Mouse (Mus musculus): ENCODE data around the gene Sept3.

The Sept3 gene

DNA sequence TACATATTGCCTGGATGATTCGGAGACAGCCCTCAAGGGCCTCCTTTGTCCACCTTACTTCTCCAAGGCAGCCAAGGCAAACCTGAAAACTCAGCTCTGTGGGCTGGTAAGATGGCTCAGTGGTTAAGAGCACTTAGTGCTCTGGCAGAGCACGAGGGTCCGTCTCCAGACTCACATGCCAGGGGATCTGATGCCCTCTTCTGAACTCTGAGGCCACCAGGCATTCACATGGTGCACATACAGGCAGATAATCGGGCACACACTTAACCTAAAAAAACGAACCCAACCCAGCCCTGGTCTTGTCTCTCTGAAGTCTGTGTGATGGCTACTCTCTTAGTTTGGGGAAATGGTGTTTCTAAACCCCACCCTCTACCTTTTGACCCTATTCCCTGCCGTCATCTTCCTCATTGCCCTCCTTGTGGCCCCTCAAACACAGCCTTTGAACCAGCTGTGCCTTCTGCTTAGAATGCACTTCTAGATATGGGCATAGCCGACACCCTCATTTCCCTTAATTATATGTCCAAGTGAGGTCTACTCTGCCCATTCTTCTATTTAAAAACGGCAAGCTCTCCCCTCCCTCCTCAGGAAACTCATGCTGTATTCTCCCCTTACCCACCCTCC, 65.1 kb downstream of the Sept3 start:
- no peak for DNase-seq (ENCODE audit: low spot score in 2 of 2)

DNA sequence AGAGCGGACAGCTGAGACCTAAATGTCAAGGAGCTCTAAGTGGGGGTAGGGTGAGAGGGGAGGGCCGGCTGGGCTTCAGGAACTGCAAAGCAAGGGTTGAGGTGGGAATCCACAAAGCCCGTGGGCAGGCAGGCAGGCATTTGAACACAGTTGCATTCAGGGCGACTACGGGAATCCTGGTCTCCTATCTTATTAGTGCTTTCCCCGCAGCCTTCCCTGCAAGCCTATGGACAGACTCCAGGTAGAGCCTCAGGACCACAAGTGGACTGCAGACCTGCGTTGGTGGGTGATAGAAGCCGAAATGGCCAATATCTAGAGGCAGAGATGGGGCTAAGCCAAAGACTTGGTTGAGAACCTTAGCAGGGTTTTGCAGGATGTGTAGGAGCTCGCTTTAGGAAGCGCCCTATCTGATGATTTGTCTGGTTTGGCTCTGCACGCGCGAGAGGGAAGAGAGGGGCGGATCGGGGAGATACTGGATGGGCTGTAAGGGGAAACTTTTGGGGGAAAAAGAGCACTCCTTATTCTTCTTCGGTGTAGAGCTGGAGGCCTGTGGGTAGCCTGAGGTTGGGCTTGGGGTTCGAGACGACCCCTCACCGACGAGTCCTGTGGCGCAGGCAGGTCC, 65.8 kb downstream of the Sept3 start:
- no peak for DNase-seq (ENCODE audit: low spot score in 2 of 2)

DNA sequence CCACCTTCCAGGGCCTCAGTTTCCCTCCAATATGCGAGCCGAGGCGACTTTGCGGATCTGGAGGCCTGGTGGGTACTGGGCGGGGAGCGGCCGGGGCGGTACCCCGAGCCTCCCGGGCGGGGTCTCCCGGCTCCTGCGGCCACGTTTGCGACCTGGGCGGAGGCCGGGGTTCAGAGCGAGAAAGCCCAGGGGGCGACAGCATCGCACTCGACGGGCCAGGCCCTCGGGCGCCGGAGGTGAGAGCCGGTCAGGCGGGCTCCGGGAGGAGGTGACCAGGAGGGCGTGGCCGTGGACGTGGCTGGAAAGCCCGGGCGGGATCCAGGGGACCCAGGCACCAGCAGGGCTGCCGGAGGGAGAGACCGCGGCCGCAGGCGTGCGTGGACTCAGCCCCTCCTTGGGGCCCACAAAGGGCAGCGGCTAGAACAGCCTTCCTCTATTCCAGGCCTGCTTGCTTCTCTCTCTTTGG, 66.4 kb downstream of the Sept3 start:
- DNase-seq (ENCODE audit: low spot score in 2 of 2): no peak

DNA sequence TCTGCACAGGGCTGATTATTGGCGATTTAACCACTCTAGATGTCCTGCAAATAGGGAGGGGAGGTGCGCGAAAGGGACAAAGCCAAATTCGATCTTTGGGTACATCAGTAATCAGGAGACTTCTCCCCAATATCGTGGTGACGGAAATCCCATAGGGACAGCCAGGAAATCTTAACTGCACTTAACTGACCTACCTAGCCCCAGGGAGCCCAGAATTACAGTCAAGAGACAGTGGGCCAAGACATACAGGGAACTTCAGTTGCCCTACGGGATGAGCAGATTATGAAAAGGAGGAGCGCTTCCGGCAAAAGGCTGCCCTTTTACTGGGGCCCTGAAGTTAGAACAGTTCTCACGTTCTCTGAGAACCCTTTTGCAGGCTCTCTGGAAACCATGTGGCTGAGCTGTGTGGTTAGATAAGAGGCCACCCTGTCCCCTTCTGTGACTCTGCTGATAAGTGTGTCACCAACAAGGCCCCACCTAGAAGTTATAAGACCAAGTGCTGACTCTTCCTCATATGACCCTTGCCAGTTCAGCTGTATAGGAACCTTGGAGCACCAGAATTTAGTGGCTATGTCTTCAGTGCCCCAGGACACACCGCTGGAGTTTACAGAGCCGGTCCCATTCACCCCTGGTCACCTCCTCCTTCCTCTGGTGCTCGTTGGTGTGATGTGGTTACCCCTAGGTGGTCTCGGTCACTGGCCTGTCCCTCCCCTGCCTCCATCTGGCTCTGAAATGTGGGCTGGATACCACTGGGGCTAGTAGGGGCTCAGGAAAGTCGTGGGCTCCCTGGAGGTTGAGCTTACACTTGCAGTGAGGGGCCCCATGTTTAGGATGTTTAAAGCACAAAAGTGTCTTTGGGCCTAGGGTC, 67.2 kb downstream of the Sept3 start:
- DNase-seq (ENCODE audit: low spot score in 2 of 2): no peak

DNA sequence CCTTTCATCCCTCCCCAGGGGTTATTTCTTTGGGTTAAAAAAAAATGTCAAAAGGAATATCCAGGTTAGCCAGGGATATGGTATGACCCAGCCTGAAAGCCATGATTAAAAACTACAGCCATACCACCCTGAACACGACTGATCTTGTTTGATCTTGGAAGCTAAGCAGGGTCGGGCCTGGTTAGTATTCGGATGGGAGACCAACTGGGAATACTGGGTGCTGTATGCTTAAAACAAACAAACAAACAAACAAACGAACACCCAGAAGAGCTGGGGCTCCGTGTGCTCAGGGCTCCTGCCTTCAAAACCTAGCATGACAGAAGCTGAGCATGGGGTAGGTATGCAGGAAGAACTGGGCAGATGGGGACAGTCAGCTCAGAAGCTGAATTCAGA, 67.8 kb downstream of the Sept3 start:
- no peak for DNase-seq (ENCODE audit: low spot score in 2 of 2)

DNA sequence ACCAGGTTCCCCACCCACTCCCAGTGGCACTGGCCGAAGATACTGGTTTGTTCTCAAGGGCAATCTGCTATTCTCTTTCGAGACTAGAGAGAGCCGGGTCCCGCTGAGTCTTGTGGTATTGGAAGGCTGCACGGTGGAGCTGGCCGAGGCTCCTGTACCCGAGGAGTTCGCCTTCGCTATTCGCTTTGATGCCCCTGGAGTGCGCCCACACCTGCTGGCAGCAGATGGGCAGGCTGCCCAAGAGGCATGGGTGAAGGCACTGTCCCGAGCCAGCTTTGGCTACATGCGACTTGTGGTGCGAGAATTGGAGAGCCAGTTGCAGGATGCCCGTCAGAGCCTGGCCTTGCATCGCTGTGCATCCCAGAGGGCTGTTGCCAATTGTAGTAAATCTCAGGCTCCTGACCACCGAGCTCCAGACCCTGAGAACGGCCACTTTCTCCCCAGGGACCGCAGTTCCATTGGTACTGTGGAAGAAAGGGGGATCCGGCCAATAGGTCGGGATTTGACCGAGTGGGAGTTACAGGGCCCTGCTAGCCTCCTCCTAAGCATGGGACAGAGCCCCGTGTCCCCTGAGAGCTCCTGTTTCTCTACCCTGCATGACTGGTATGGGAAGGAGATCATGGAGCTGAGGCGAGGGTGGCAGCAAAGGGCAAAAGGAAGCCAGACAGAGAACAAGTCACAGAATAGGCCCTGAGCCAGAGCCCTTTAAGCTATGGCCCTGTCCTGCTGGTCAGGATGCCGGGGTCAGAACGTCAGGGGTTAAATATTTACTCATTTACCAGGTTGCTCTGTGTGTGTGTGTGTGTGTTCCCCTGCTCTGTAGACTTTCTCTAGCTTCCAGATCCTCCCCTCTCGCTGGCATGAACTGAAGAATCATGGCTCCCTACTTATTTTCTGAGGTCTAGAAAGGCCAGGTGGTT, 68.9 kb downstream of the Sept3 start:
- DNase-seq (ENCODE audit: low spot score in 2 of 2): no peak

Measured in frontal cortex, postnatal 10 days (tissue).